Mouse (Mus musculus) erythroblast, adult 5-6 weeks (primary cell): Measurements from ENCODE around the gene Ythdf2. TPM values are rescaled to one million over a fixed set of nuclear protein-coding genes. Genes with fewer than 3 reads are reported as not detected.

Experiments used
- ATAC-seq: replicated peaks from 2 replicates; pipeline ENCODE4 v1.8.0; 2016; ENCODE audit warnings: moderate number of reproducible peaks, mild to moderate bottlenecking, moderate TSS enrichment, inconsistent platforms; ENCODE audit not compliant: poor library complexity, low FRiP score, severe bottlenecking
- total RNA-seq, 2 experiments: library from RNA; stranded (forward) in 1 of 2; stranded (reverse) in 1 of 2; fragments of 150-400 nt in 1 of 2; fragments of 200-764, 138-1000 nt in 1 of 2; gene quantifications; 2 replicates each; pipeline versions ENCODE4 v1.2.3 to v1.2.4; 2015 to 2017; ENCODE audit warnings: low replicate concordance in 2 of 2

Ythdf2 gene
- total RNA-seq, 2 experiments from 2014 or later = 15.0 to 16.1 TPM

GRCm38 (mm10) chr4:132211091-132211942 is 786 bp downstream of the Ythdf2 start:
- ATAC-seq = peak; percentile 22; the same call in 1 of the 2 replicates

GRCm38 (mm10) chr4:132210325-132210724 is 1.8 kb downstream of the Ythdf2 start:
- no peak for ATAC-seq

- no peak for ATAC-seq
Observed at GRCm38 (mm10) chr4:132209299-132209698, 2.8 kb downstream of the Ythdf2 start.

- no peak for ATAC-seq
Observed at GRCm38 (mm10) chr4:132207280-132207679, 4.8 kb downstream of the Ythdf2 start.

GRCm38 (mm10) chr4:132198771-132199170 is 13.3 kb downstream of the Ythdf2 start:
- no peak for ATAC-seq

GRCm38 (mm10) chr4:132198285-132198712 is 13.8 kb downstream of the Ythdf2 start:
- peak; percentile 86 for ATAC-seq

GRCm38 (mm10) chr4:132194975-132195374 is 17.1 kb downstream of the Ythdf2 start:
- no peak for ATAC-seq

GRCm38 (mm10) chr4:132194373-132194772 is 17.7 kb downstream of the Ythdf2 start:
- ATAC-seq = no peak

DNA sequence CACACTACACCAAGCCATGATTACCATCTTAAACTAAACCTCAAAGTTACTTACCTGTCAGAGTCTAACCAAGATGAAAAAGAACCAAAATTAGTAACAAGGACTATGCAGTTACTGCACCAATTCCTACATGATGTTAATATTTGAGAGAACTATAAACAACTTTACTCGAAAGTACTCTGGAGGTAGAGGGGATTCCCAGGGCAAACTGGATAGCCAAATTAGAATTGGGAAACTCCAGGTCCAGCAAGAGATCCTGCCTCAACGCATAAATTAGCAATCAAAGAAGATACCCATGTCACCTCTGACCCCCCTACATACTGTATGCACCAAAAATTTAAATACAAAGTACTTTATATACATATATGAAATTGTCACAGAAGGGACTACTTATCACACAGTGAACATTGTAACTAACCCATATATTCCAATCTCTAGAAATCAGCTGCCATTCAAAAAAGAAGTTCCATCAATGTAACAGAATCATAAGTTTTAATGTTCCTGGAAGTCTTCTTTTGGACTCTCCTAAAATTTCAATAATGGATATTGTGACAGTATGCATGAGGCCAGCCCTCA is 24.2 kb downstream of the Ythdf2 start:
- ATAC-seq = no peak

DNA sequence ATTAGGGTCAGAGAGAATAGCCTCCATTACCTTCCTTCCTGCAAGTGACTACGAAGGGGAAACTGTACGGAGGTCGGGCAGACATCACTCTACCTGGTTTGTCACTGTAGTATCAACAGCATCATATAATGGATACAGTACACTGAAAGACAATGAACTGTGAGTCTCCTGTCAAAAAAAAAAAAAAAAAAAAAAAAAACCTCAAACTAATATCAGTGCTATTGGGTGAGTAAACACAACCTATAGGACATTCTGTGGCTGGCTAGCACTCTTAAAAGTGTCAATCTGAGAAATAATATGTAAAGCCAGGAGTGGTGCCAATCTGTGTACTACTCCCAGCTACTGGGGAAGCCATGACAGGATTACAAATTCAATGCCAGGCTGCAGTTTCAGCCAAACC is 28.9 kb downstream of the Ythdf2 start:
- ATAC-seq = no peak

GRCm38 (mm10) chr4:132181721-132182658 is 30.1 kb downstream of the Ythdf2 start:
- ATAC-seq = no peak

- no peak for ATAC-seq
Observed at GRCm38 (mm10) chr4:132180710-132181109, 31.4 kb downstream of the Ythdf2 start.

- ATAC-seq = peak; percentile 84
Observed at GRCm38 (mm10) chr4:132178630-132179059, 33.5 kb downstream of the Ythdf2 start.

DNA sequence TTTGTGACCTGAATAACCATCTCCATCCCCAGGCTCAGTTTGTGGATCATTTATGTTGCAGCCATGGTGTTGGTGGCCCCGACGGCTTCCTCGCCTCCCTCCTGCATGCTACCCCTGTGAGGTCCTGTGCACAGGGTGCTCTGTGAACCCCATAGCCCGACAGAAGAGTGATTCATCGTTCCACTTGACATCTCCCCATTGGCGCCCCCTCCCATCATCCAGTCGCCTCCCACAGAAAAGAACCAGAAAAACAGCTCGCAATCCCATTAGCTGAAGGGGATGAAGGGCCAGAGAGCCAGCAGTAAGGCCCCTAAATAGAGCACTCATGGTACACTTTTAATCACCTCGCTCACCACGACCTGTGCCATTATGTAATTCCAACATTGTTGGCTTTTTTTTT is 35.6 kb downstream of the Ythdf2 start:
- ATAC-seq = no peak

DNA sequence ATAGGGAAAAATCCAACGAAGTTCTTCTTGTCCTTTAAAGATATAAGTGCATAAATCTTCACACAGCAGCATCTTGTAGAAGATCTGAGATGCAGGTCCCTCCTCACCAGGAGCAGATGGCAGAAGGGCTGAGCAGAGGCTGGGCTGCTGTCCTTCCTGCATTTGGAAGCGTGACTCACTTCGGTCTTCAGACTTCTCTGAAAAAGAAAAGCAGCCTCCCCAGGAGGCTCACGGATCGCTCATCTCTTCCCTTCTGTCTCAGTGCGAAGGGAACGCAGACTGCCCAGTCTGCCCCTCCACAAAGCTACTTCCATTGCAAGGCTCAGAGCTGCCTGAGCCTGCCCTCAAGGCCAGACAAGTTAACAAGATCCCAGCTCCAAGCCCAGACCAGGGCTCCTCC is 41.2 kb downstream of the Ythdf2 start:
- ATAC-seq = no peak

- no peak for ATAC-seq
Observed at GRCm38 (mm10) chr4:132169761-132170160, 42.3 kb downstream of the Ythdf2 start.

DNA sequence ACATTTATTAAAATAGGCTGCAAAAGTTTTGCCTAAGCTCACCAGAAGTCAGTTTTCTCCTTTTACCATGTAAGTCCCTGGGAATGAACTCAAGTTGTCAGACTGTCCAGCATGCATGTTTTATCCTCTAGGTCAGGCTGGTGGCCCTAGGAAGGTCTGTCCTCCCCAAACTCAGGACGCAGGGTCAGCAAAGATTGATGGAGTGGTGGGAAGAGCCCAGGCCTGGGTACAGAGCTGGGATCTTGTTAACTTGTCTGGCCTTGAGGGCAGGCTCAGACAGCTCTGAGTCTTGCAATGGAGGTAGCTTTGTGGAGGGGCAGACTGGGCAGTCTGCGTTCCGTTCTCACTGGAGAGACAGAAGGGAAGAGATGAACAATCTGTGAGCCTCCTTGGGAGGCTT is 42.8 kb downstream of the Ythdf2 start:
- ATAC-seq = no peak

- no peak for ATAC-seq
Observed at GRCm38 (mm10) chr4:132167436-132167835, 44.7 kb downstream of the Ythdf2 start.

GRCm38 (mm10) chr4:132166350-132167290 is 45.5 kb downstream of the Ythdf2 start:
- no peak for ATAC-seq
